Mouse (Mus musculus): ENCODE results near the gene Kif1a.

GRCm38 (mm10) chr1:93014460-93014859, 87.3 kb downstream of the Kif1a start:
- TF ChIP-seq TAL1 (IDR thresholded peaks at IDR 0.05; ENCODE audit: low read length) = no peak
- TF ChIP-seq GATA1 (IDR thresholded peaks at IDR 0.05; ENCODE audit: low read length) = no peak

Data from erythroblast, embryonic 14.5 days (primary cell).